Mouse (Mus musculus) left cerebral cortex, adult 8-10 months (tissue): ENCODE measurements around the gene Cd5. TPM values are rescaled to one million over a fixed set of nuclear protein-coding genes. Genes with fewer than 3 reads are reported as not detected.

Source experiments
- DNase-seq, 2 experiments: peaks; one replicate each; pipeline ENCODE4 v3.0.0; 2022; ENCODE audit warnings: low spot score in 2 of 2
- total RNA-seq, 4 experiments: library from RNA; stranded (reverse); gene quantifications; 2 replicates each; pipeline ENCODE4 v1.2.4; 2022

The Cd5 gene
- total RNA-seq, 4 experiments from 2014 or later = 0.13 to 0.51 (median 0.43) TPM

DNA sequence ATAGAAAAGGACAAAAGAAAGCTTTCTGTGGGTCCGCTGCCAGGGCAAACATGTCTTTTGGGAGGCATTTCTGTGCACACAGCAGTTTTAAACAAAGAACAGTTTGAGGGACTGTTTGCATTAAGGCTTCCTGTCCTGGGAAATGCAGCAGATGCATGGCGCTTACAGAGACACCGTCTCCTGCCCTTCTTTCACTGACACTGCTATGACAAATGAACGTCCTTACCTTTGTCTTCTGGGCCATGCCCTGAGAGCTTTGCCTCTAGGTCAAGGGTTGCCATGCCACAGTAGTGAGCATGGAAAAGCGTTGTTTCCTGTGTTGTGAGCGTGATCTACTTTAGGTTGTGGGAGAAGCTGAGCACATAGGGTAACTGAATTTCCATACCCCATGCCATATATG, 19.9 kb upstream of the Cd5 start:
- DNase-seq = no peak

GRCm38 (mm10) chr19:10757526-10757925, 18.7 kb upstream of the Cd5 start:
- DNase-seq = no peak

DNA sequence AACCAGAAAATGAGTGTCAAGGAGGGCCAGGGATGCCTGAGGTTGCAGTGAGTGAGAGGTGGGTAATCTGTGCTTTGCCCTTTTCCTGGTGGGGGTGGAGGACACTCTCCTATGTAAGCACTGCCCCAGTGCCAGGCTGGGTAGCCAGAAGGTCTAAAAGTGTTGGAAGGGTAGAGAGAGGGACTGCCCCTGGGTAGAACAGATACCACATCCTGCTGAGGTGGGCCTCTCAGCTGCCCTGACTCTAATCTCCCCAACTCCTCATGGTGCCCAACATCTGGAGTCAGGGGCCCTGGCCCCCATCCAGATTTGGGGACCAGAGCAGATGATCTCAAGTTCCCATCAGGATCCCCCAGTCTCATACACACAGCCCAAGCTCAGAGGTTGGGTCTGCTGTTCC, 18.3 kb upstream of the Cd5 start:
- DNase-seq = no peak

DNA sequence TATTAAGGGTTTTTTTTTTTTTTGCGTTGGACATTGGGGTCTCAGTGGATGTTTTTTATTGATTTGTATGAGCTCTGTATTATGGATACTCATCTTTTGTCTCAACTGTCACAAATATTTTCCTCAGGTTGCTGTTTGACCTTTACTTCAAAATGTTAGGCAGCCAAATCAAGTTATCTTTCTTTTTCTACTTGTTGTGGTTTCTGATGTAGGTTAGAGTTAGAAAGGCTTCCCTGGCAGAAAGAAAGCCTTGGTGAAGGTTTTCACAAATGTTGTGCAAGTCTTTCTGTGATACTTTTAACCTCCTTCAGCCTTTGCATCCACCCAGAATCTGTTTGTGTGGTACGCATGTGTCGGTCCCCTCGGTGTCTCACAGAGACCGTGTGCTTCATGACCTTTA, 13.8 kb upstream of the Cd5 start:
- DNase-seq = no peak

DNA sequence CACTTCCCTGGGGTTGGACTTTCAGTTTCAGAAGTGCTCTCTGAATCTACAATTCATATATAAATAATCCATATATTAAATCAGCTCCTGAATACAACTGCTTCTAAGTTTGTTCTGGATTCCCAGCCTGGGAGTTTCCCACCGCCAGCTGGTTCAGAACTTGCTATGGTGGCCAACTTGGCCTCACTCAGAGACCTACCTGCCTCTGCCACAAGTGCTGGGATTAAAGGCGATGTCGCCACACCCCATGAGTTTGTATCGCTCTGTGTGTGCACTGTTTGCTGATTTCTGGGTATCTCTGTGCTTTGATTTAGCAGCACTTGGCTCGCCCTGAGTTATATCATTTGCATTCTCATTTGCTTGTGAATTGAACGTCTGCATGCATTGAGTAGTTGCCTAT, 13.3 kb upstream of the Cd5 start:
- DNase-seq = no peak

DNA sequence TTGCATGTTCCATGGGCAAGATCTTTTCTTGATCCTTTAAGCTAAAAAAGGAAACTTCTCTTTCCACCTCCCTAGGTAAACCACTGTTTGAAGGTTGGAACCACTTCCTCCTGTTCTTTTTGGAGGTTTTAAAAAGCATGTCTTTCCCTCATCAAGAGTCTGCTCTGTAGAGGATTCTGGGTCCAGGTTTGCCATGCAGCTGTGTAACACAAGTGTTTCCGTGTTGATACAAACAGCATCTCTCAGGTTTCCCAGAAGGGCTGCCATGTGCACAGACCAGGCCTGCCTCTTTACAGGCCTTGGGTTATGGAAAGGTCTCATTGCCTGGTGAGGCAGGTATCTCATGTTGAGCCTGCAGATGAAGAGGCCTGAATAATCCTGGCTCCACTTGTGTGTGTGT, 12.8 kb upstream of the Cd5 start:
- DNase-seq = no peak

DNA sequence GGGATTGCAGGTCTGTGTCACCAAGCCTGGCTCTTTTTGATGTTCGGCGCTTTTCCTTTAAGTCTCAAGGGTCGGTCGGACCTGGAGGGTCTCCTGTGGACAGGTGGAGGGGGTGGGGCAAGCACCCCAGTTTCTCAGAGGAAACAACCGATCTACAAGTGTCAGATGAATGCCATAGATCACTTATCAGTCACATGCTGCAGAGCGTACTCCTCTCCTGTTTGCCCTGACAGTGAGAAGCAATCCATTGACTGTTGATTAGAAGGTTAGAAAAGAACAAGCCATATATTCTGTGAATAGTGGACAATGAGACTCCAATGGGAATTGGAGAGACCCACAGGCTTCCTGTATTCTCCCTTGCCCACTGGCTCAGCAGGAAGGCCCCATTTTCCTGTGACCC, 11.4 kb upstream of the Cd5 start:
- no peak for DNase-seq

DNA sequence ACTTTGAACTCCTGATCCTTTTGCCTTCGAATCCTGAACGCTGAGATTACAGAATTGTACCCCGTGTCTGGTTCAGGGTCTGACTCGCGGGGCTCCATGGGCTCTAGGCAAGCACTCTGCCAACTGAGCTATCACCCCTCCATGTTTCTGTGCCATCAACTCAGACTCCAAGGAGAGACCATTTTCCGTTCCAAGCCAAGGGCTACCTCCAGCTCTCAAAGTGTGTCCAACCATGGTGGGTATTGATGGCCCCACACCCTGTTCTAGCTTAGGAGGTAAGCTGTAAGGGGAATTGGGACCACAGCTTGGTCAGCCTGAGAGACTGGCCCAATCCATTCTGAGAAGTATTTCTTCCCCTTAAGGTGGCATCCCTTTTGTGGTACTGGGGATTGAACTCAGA, 10.5 kb upstream of the Cd5 start:
- DNase-seq = no peak

DNA sequence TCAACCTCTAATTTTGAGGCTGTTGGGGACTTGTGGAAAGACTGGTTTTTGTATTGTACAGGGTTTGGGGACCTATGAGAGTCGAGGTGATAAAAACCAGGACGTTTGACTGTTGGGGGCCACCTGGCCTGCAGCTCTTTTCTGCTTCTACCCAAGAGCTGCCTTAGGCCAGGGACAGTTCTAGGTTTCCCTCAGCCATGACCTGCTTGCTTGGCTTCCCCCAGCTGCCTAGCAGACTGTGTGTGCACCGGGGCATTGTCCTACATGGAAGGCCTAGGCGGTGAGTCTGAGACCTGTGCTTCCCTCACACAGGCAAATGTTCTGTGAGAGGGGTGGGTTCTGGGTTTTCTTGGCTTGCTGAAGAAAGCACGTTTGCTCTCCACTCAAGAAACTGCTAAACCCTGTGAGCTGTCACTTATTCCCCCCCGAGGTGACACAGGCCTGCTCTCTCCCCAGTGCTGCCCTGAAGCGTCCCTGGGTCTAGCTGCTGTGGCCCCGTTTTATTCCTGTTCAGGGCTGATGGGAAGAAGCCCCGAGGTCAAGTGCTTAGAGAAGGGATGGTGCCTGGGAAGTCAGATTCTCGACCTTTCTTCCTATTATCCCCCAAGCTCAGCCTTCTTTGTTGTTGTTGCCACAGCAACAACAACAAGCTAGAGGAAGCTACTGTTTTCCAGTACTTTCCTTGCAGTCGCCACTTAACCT, 9.8 kb upstream of the Cd5 start:
- no peak for DNase-seq

DNA sequence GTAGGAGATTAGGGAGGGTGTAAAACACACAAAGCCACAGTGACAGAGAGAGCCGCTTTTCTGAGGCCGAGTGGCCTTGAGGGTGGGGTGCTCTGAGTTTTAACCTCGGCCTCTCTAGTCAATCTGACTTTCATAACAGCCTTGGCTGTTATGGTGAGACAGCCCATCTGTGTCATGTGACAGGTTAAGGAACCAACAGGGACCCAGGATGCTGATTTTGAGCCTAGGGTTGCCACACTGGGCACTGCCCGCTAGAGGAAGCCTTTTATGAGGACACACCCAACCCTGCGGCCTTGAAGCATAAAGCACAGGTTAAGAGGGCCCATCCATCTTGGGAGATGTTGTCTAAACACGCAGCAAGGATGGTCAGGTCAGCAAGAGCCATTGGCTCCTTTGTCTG, 8.9 kb upstream of the Cd5 start:
- DNase-seq = no peak

DNA sequence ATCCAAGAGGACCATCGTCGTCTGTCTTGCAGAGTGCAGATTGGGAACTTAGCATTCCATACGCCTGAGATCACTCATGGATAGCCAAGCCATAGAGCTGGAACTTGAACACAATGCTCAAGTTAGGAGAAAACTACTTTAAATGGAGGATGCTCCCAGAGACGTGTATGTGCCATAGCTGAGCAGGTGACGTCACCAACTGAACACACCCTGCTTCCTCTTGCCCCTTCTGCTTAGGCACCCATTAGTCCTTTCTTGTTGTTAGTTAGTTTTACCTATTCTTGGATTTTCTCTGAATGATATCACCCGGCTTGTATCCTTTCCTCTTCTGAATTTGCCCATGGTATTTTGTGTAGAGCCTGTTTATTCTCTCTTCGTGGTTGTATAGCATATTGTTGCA, 8.4 kb upstream of the Cd5 start:
- no peak for DNase-seq

DNA sequence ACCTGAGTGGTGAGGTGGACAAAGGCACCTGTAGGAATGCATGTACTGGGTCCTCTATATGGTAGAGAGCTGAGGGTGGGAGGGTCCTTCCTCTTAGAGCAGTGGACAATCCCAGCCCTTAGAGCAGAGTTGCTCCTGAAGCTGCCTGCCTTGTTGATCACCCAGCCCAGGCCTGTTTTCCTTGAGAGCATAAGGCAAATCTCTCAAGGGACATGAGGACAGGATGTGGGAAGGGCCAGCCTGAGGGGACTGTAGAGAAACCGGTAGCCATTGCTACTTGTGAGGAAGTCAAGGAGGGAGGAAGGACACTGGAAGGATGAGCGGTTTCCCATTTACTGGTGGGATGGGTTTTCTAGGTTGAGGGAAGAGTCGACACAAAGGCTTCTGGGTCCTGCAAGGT, 3.8 kb upstream of the Cd5 start:
- no peak for DNase-seq

DNA sequence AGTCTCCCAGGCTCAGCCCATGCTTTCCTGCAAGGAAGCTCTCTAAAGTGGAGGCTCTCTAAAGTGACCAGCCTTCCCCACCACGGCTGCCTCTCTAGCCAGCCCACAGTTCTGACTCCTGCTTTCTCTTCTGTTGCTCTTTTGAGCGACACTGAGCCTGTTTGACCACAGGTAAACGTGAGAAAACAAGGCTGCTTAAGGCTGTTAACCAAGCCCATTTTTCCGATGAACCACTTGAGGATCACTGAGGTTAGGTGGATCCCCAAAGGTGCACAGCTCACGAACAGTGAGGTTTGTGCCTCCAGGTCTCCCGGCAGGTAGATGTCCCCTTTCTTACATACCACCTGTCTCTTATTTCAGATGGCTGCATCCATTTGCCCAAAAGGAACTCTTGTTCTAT, 3.3 kb upstream of the Cd5 start:
- DNase-seq = no peak

GRCm38 (mm10) chr19:10740641-10741440, 2.0 kb upstream of the Cd5 start:
- DNase-seq = no peak

DNA sequence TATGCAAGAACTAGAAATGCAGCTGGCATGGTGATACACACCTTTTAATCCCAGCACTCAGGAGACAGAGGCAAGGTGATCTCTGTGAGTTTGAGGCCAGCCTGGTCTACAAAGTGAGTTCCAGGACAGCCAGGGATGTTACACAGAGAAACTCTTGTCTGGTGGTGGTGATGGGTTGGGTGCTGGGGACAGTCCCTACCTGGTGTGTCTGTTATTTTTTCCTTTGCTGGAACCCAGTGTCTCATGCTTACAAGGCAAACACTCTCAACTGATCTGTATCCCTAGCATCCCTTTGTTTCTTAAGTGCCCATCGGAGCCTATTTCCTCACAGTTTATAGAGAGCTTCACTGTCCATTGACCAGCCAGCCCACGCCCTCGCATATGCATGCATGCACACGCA, 1.1 kb upstream of the Cd5 start:
- no peak for DNase-seq

- DNase-seq = no peak
These were observed 764 bp downstream of the Cd5 start for GRCm38 (mm10) chr19:10738038-10738437.

- no peak for DNase-seq
These were observed 2.9 kb downstream of the Cd5 start for GRCm38 (mm10) chr19:10735861-10736260.

DNA sequence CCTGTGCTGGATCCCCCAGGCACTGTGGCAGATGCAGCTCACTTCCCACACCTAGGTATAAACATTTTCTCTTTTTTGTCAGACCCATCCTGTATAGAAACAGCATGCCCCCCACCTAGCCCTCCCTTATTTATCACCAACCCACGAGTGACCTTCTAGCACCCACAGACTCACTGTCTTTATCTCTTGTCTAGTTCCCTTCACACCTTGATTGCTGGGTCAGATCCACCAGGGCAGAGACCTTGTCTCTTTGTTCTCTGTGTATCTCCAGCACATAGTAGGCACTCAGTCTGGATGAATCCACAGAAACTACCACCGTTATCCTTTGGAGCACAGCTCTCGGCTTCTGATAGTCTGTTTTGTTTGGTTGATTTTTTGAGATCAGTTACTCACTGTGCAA, 3.7 kb downstream of the Cd5 start:
- no peak for DNase-seq

DNA sequence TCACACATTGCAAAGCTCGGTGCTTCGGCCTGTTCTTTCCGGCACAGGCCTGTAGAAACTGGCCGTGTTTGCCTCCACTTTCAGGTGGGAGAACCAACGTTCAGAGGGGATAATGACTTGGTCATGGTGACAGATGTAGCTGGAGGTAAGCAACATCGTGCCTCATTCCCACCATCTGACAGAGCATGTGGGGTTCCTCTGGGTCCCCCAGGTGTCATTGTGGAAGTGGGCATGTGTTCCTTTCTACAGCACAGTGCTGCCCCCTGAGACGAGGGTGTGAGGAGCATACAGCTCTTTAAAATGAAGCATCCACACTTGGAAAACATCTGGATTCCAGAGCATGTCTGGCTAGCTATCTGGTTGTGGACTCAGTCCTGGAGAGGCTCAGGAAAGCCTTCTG, 4.2 kb downstream of the Cd5 start:
- DNase-seq = no peak

DNA sequence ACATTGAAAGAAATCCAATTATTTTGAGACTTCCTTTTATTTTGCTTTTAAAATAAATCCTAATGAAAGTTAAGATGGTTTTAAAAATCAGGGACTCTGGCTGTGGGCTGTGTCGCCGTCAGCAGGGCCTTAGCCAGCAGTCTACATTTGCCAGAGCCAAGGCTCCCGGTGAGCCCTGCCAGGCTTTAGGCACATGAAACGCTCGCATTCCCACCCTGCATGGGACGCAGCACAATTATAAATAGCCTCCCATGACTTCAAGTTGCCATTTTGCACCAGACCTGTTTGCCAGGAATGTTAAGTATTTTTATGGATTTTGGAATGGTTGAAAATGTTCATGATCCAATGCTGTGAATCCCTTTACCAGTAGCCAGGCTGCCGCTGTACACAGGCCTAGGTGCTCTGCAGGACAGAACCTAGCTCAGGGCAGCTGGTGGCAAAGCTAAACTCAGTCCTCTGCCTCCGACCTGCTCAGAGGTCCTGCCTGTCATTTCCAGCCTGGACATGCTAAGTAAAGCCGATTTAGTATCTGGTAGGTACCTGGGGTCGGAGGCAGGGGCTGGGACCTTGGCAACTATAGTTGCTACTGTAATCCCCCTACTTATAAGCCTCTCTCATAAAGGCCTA, 5.2 kb downstream of the Cd5 start:
- DNase-seq = peak in 1 of 2 experiments; percentile 59

DNA sequence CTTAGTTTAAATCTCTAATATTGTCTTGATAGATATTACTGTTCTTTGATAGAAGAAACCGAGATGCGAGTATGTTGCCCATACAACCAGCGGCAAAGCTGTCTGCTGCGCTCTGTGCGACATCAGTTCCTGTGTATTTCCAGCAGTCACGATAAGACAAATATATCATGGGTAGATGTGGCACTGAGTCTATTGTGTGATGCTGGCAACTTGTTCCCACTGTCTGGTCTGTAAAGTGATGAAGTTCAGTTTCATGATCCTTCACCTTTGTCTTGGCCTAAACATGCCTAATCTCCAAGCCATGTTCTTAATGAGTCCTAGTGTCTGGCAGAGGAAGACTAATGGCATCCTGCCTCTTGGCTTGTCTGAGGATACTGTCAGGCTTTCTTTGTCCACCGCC, 6.1 kb downstream of the Cd5 start:
- no peak for DNase-seq

DNA sequence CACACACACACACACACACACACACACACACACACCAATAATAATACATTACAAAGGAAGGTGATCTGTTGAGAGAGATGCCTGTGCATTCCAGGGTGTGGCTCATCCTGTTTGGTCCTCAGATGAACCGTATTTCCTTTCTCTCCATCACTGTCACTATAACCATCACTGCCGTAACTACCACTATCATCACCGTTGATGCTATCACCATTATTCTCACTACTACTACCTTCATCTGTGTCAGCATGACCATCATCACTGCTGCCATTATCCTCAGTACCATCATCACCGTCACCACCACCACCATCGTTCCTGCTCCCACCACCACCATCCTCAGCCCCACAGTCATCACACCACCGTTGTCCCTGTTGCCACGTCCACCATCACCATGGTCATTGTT, 6.8 kb downstream of the Cd5 start:
- DNase-seq = no peak

GRCm38 (mm10) chr19:10730469-10730868, 8.3 kb downstream of the Cd5 start:
- no peak for DNase-seq
